Mouse (Mus musculus): ENCODE results near the gene Rfc2.

The Rfc2 gene

GRCm38 (mm10) chr5:134560450-134561171, 20.6 kb upstream of the Rfc2 start:
- no peak for ATAC-seq (ENCODE audit: insufficient number of reproducible peaks, low FRiP score, low TSS enrichment)

GRCm38 (mm10) chr5:134564272-134564671, 16.9 kb upstream of the Rfc2 start:
- no peak for ATAC-seq (ENCODE audit: insufficient number of reproducible peaks, low FRiP score, low TSS enrichment)

DNA sequence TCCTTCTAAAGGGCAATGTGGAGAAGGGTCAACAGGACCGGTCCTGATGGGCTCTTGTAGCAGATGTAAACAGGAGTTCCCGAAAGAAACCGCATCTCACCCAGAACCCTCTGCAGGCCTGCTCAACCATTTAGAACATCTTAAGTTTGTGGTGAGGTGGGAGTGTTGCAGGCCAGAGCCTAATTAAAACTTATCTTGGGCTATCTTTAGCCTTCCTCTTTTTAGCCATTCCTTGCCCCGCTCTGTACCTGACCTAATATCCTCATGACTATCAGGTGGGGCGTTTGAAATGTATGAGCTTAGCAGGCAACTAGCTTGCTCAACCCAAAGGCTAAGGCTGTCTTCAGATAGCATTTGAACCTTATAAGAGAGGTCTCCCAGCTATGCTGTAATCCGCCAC, 15.5 kb upstream of the Rfc2 start:
- ATAC-seq (ENCODE audit: insufficient number of reproducible peaks, low FRiP score, low TSS enrichment): no peak

DNA sequence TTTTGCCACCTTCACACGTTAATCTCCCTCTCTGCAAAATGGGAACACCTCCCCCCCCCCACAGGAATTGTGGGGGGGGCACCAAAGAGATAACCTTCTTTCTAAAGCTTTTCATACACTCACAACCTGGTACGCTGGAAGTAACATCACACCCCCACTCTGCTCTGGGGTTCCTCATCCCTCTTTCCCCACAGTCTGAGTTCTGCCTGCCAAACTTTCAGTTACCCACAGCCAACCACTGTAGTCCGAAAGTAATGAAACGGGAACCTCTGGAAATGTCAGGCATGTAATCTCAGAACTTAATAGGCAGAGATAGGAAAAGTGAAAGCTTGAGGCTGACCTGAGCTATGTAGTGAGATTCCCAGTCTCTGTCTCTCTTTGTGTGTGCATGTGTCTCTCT, 13.7 kb upstream of the Rfc2 start:
- no peak for ATAC-seq (ENCODE audit: insufficient number of reproducible peaks, low FRiP score, low TSS enrichment)

- ATAC-seq (ENCODE audit: insufficient number of reproducible peaks, low FRiP score, low TSS enrichment): no peak
Observed at GRCm38 (mm10) chr5:134568030-134568429, 13.1 kb upstream of the Rfc2 start.

DNA sequence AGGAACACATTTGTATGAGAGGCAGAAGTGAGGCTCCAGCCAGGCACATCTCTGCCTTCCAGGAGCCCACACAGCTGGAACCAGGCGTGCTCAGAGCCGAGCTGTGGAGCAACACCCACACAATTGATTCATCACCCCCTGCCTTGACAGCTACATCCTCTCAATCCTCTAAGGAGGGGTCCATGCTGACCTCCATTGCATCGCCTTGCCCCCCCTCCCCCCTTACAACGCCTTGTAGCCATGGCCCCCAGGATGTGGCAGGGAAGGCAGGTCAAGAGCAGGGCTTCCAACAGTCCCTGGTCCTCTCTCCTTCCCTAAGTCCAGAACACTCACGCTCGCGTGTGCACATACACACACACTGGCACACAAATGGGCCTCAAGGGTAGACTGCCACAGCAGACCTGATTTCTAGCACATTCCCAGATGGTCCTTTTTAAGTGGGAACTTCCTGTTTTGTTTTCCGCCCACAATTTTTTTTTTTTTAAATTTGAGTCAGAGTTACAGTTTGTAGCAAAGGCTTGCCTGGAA, 12.1 kb upstream of the Rfc2 start:
- ATAC-seq (ENCODE audit: insufficient number of reproducible peaks, low FRiP score, low TSS enrichment): no peak

DNA sequence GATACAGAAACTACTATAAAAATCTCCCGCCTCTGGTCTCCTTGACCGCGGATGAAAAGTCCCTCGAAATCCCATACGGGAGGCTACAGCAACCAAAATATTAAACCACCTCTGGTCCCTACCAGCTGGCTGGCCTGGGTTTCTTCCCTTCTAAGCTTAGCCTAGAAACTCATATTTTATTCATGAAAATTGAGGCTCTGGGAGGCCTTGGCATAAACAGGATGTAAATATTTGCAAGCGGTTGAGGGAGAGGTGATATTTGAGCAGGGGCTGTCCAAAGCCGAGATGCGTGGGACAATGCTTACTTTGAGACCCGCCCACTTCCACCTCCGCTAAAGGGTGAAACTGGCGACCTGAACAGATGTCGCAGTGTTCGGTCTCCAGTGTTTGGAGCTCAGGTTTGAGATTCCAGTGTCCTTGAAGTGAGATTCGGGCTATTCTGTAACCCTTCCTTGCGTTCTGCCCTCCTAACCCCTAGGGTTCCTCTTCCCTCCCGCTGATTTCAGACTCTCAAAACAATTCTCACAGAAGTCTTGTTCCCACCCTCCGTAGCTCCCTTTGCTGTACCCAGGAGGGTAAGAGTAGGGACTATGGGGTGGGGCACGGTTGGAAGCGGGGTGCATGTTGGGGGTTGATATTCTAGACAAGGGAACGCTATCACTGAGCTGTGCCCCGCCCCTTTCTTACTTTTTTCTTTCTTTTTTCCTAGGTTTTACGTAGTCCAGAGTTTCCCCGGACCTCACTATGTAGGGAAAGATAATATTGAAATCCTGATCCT, 9.2 kb upstream of the Rfc2 start:
- peak; percentile 56; the same call in 1 of the 2 replicates for ATAC-seq (ENCODE audit: insufficient number of reproducible peaks, low FRiP score, low TSS enrichment)

DNA sequence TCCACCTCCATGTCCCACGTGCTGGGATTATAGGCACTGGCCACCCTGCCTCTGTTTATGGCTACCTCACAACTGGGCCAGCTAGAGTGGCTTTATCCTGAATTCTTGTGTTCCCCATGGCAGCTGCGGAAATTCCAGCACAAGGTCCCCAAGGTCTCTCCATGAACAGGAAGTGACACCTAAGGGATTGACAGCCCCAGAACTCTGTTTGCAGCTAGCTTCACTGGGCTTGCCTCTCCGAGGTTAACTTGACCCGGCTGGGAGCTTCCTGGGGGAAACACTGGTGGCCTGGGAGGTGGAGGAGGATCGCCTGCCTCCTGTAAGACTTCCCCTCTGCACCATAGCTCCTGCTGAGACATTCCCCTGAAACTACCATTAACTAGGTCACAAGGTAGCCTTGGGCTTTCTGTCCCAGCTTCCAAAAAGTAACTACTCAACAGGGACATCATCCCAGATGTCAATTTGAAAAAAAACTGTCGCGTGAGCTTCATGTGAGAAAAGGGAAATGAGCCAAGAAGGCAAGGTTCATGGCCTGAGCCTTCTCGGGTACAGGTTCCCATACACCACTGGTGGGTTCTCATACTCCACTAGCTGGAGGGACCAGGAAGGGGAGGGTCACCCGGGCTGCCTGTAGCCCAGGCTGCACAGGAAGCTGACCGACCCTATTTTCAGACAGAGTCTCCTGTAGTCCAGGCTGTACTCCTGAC, 8.5 kb upstream of the Rfc2 start:
- ATAC-seq (ENCODE audit: insufficient number of reproducible peaks, low FRiP score, low TSS enrichment): no peak

GRCm38 (mm10) chr5:134575833-134576232, 5.3 kb upstream of the Rfc2 start:
- no peak for ATAC-seq (ENCODE audit: insufficient number of reproducible peaks, low FRiP score, low TSS enrichment)

DNA sequence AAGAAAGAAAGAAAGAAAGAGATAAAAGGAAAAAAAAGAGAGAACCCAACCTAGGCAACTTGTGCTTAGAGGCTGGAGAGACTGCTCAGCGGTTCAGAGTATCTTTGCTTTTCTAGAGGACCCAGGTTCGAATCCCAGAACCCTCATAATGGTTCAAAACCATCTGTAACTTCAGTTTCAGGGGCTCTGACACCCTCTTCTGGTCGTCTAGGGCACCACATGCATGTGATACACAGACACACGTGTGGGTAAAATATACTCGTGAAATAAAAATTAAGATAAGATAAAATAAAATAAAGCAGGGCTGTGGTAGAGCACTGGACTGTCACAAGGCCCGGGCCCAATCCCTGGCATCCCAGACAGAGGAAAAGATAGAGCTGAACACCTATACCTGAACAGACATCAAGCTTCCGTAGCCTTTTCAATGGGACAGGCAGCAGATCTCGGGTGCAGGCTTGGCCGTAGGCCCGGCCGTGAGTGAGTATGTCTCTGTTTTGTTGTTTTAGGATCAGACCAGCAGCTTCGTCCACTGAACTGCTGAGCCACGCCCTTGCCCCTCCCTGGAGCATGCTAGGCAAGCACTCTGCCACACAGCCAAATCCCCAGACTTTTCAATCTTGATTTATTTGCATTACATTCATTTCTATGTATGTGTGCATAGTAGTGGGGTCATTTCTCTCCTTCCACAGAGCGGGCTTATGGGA, 4.5 kb upstream of the Rfc2 start:
- no peak for ATAC-seq (ENCODE audit: insufficient number of reproducible peaks, low FRiP score, low TSS enrichment)

GRCm38 (mm10) chr5:134577534-134577933, 3.6 kb upstream of the Rfc2 start:
- ATAC-seq (ENCODE audit: insufficient number of reproducible peaks, low FRiP score, low TSS enrichment): no peak

GRCm38 (mm10) chr5:134579135-134579534, 2.0 kb upstream of the Rfc2 start:
- ATAC-seq (ENCODE audit: insufficient number of reproducible peaks, low FRiP score, low TSS enrichment): no peak

GRCm38 (mm10) chr5:134582221-134582907, 1.2 kb downstream of the Rfc2 start:
- ATAC-seq (ENCODE audit: insufficient number of reproducible peaks, low FRiP score, low TSS enrichment): peak; percentile 95; the same call in 1 of the 2 replicates

- no peak for ATAC-seq (ENCODE audit: insufficient number of reproducible peaks, low FRiP score, low TSS enrichment)
Observed at GRCm38 (mm10) chr5:134583006-134583883, 2.1 kb downstream of the Rfc2 start.

GRCm38 (mm10) chr5:134583884-134584213, 2.7 kb downstream of the Rfc2 start:
- no peak for ATAC-seq (ENCODE audit: insufficient number of reproducible peaks, low FRiP score, low TSS enrichment)

DNA sequence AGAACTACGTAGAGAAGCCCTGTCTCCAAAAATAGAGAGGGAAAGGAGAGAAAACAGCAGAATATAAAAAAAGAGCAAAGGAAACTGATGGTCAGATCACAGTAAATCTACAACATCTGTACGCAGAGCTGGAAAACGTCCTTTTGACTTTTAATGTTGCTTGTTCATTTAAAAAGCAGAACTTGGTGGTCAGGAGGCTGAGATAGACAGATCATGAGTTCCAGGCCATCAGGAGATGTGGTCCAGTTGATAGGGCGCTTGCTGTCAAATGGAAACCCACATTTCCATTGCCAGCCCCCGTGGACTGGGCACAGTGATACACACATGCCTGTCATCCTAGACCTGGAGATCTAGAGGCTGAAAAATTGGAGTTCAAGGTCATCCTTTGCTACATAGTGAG, 3.6 kb downstream of the Rfc2 start:
- no peak for ATAC-seq (ENCODE audit: insufficient number of reproducible peaks, low FRiP score, low TSS enrichment)

- no peak for ATAC-seq (ENCODE audit: insufficient number of reproducible peaks, low FRiP score, low TSS enrichment)
Observed at GRCm38 (mm10) chr5:134589900-134590299, 8.7 kb downstream of the Rfc2 start.

DNA sequence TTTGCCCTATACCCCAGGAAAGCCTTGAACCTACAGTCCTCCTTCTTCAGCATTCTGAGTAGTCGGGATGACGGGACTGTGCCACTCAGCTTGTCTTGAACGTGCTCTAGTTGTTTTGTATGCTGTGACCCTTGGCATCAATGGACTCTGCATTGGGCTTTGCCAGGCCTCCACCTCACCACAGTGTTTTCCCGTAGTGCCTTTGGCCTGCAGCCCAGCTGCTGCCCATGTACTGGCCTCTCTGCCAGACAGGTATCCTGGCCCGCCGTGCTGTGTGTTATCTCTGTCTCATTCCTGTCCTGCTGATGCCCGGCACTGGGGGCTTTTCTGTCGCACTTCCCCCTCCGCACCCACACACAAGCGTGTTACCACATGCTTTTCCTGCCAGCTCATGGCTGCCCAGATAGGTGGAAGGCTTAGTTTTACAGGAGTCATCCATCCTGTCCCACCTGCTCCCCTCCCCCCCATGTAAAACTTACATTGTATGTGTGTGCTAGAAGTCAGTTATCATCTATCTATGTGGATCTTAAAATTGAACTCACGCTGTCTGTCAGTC, 10.9 kb downstream of the Rfc2 start:
- no peak for ATAC-seq (ENCODE audit: insufficient number of reproducible peaks, low FRiP score, low TSS enrichment)

DNA sequence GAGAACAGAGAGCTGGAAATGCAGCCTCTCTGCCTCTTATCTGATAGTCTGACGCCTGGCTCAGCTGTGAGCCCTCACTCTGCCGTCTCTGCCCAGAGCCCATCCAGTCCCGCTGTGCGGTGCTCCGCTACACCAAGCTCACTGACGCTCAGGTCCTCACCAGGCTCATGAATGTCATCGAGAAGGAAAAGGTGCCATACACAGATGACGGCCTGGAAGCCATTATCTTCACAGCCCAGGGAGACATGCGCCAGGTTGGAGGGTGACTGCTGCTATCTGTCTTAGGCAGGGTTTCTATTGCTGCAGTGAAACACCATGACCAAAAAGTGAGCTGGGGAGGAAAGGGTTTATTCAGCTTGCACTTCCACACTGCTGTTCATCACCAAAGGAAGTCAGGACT, 11.9 kb downstream of the Rfc2 start:
- ATAC-seq (ENCODE audit: insufficient number of reproducible peaks, low FRiP score, low TSS enrichment): no peak
